Mouse (Mus musculus): ENCODE results near the gene Tbc1d10c.
A peak's percentile ranks its signal among the peaks of the same experiment; 100 is the strongest.

Tbc1d10c gene

DNA sequence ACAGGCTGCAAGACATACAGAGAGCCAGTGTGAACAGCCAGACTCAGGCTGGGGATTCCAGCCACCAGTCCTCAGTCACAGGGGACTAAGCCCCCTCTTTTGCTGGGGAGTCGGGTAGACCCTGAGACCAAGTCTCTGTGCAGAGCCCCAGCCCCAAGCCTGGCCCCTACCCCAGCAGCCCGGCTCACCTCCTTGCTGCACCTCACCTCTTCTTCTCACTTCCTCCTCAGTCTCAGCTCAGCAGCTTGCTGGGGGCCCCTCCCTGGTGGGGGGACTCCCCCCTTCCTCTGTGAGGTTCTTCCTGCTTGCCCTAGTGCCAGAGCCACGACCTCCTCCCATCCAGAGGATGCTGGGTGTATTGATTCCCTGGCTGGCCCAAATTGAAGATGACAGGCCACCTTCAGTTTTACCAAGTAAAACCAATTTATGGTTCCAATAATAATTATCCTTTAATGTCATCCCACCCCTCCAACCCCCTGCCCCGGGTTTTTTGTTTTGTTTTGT, at the start of gene Tbc1d10c:
Gene Tbc1d10c, minus strand, starts transcription at position 454 of the 504 bp plus-strand sequence.
- no peak for DNase-seq (ENCODE audit: low read depth, low spot score)

DNA sequence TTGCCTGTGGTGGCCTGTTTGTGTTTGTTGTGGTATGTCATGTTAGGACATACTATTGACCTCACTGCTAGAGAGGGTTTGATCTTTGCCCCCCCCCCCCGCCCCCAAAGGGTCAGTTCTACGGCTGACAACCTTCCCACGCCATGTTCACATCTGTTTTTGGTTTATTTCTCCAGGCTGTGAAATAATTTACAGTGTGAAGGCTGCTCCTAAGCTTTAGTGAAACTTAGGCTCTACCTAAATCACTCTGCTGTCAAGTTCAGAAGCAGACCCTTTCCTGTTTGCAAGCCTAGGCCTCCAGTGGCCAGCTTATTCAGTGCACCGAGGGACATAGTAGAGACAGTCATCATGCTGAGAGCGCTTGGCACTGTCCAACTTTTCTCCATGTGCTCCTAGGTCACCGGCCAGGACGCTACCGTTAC, 49.2 kb upstream of the Tbc1d10c start:
- DNase-seq (ENCODE audit: low read depth, low spot score): no peak

DNA sequence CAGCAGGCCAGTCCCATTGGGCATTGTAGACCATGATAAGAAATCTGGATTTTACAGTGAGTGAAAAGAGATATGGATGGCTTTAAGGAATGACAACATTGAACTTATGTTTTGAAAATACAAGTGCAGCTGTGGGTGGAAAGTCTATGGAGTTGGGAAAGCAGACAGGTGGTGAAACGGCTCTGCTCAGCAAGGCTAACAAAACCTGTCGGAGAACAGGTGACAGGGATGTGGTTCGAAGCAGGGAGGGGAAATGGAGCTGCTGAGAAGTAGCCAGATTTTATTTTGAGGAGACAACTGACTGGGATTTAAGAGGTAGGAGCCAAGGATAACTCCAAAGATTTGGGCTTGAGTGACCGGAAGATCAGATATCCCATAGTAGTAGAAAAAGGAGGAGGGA, 43.5 kb upstream of the Tbc1d10c start:
- no peak for DNase-seq (ENCODE audit: low read depth, low spot score)

DNA sequence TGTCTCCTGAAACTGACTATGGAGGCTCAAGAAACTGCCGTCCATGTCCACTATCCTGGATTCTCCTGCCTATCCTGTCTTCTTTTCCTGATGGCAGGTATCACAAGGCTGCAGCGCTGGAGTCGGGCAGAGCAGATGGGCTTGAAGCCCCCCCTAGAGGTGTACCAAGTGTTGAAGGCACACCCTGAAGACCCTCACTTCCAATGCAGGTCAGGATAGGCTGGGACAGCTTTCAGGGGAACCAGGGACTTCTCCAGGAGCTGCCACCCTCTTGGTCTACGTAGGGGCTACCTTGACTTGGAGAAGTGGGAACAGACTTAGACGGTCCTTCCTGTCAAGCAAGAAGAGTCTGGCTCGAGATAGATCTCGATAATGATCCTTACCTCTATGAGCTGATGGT, 41.6 kb upstream of the Tbc1d10c start:
- no peak for DNase-seq (ENCODE audit: low read depth, low spot score)

DNA sequence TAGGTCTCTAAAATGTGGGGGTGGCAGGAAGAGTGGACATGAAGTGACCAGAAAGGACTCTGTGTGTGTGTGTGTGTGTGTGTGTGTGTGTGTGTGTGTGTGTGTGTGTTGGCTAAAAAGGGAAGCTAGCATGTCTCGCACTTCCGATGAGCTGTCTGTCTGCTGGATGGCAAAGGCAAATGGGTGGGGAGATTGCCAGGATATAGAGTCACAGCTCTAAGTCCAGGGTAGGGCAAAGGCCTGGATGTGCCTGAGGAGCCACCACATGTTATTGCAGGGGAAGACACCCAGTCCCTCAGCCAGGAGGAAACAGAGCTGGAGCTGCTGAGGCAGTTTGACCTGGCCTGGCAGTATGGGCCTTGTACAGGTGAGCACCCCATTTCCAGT, 41.1 kb upstream of the Tbc1d10c start:
- DNase-seq (ENCODE audit: low read depth, low spot score): peak; percentile 1

DNA sequence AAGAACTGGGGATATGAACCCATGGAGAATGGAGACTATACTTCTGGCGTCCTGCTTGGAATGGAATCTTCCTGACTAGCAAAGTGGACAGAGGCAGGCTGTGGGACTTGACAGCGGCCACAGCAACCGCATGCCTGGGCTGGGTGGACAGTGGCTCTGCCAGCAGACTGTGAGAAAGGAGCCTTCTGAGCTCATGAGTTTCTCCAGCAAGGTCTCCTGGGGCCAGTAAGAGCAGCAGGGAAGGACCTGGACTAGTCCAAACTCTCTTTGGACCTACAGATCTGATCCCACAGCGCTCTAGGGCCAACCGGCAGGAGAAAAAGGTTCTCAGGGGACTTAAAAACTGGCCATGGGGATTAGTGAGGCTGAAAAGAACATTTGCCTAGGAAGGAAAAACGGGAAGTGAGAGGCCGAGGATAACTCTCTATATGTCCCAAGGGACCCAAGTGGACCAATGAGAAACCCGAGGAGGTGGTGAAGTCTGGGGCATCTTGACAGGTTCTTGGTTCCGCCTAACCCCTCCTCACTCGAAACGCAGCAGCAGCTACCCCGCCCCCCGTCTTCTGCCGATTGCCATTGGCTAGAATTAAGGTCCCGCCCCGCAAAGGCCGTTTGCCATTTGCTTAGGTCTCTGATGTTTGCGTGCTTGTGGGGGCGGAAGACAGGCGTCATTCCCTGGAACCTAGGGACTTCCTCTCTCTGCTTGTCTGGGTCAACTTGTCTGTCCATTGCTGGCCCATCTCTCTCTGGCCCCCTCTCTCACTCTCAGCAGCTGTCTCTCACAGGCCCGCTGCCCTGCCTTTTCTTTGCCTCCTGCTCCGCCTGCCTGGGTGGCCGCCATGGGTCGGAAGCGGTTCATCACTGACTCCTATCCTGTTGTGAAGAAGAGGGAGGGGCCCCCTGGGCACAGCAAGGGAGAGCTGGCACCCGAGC, 40.4 kb upstream of the Tbc1d10c start, which contains the start of gene Pold4:
Gene Pold4, plus strand, starts transcription at position 647 of the 933 bp plus-strand sequence.
- DNase-seq (ENCODE audit: low read depth, low spot score): peak; percentile 87

DNA sequence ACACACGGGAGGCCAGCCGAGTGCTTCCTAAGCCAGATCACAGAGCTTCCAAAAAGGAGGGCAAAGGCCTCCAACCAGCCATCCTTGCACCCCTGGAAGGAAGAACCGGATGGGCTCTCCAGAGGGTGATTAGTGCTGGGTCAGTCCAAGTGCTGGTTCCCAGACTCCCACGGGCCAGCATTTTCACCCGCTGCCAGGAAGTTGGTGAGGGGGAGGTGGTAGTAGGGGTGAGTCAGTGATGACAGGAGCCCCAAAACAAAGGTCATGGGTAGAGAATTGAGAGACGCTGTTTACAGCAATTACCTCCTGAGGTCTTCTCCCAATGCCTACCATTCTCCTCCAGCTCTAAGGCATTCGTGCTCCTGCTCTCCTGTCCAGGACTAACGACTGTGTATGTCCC, 39.3 kb upstream of the Tbc1d10c start:
- no peak for DNase-seq (ENCODE audit: low read depth, low spot score)

DNA sequence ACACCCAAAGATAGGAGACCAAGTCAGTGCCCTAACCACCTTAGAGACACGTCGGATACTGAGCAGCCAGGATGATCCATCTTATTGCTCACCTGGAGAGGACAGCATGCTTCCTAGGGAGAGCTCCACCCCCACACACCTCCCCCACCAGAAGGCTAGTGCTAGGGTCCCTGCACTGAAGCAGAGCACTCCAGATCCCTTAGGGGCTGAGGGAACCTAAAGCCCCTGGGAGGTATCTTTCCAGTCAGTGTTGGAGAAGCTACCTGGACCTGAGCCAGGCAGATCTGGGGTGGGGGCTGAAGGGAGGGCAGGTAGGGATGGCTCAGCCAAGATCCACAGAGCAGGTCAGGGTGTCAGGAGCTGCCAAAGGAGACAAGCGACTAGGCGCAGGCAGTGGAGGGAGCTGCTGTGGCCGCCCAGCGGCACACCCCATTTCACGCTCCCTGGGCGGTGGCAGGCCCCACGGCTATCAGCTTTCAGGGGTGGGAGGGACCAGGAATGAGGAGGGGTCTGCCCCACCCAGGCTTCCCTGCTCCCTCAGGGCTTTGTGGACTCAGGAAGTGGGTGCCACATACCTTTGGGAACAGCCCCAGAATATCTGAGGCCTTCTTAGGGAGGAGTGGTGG, 38.5 kb upstream of the Tbc1d10c start:
- DNase-seq (ENCODE audit: low read depth, low spot score): no peak

DNA sequence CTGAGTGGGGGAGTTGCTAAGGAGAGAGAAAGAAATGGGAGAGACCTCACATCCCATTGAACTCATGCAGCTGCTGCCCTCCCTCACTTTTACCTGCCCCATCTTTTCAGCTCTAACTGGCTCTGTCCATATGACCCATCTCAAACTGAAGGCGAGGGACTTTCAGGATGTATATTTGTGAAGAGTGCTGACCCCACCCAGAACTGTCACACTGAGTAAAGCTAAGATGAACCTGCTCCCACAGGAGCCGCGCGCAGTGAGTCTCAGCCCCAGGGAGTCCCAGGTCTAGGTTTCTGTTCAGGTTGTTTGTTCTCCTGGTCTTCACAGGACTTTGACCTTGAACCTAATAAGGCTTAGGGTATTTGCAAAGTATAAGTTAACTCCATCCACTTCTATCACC, 37.8 kb upstream of the Tbc1d10c start:
- no peak for DNase-seq (ENCODE audit: low read depth, low spot score)

DNA sequence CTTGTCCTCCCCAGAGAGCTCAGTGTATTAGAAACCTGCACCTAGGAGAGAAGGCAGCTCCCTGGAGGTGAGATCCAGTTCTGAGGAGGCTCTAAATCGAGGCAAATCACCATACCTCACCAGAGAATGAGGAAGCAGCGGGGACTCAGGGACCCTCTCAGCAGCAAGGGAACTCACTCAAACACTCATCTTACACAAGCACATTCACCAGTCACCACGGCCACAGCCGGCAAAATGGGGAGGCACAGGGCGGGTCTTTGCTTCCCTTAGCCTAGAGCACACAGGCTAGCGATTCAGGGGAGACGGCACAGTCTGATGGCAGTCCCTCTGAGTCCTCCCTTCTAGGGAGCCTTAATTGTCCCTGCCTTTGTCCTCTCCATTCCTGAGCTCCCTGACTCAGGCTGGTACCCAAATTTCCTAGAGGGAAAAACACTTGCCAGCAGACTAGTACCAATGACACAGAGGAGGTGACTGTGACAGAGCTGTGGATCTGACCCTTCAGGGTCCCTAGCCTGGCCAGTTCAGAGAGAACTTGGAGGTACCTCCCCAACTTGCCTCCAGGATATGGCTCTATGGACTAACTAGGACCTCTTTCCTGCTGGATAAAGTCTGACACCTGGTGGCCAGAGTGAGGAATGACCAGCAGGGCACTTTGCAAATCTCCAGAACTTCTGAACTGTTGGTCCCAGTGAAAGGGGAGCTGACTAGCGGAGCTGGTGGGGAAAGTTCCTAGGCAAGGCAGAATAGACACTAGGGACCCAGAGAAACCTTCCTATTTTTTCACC, 37.0 kb upstream of the Tbc1d10c start:
- DNase-seq (ENCODE audit: low read depth, low spot score): no peak

DNA sequence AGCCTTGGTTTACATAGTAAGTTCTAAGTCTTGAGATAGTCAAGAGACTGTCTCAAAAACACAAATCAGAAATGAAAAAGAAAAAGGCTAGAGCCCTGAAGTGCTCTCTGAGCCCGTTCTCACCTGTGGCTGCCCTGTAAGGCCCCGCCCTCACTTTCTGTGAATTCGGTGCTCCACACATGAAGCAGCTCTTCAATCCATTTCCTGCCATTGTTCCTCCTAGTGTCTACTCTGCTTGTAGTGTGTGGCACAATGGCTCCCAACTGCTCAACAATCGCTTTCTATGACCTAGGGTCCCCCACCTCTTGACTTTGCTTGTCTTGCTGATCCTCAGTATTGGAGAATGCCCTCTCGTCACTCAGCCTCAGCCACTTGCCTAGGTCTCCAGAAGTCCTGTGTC, 36.4 kb upstream of the Tbc1d10c start:
- no peak for DNase-seq (ENCODE audit: low read depth, low spot score)

DNA sequence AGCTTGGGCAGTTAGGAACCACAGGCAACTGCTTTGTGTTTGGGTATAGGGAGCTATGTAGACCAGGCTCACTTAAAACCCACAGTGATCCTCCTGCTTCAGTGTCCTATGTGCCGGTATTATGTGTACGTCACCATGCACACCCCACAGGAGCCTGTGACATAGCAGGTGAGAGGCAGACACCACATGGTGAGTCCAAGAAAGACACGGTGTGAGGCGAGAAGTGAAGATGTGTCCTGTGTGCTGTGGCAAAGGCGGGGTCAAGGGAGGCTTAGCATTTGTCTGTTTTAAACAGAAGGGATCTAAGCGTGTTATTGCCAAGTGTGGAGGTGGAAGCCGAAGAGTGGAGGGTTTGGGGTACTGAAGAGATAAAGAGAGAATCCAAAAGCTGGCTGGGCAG, 35.7 kb upstream of the Tbc1d10c start:
- DNase-seq (ENCODE audit: low read depth, low spot score): no peak

DNA sequence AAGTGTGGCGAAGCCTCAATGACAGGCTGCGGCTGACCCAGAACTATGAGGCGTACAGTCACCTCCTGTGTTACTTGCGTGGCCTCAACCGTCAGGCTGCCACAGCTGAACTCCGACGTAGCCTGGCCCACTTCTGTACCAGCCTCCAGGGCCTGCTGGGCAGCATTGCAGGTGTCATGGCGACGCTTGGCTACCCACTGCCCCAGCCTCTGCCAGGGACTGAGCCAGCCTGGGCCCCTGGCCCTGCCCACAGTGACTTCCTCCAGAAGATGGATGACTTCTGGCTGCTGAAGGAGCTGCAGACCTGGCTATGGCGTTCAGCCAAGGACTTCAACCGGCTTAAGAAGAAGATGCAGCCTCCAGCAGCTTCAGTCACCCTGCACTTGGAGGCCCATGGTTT, 31.1 kb upstream of the Tbc1d10c start:
- DNase-seq (ENCODE audit: low read depth, low spot score): no peak

DNA sequence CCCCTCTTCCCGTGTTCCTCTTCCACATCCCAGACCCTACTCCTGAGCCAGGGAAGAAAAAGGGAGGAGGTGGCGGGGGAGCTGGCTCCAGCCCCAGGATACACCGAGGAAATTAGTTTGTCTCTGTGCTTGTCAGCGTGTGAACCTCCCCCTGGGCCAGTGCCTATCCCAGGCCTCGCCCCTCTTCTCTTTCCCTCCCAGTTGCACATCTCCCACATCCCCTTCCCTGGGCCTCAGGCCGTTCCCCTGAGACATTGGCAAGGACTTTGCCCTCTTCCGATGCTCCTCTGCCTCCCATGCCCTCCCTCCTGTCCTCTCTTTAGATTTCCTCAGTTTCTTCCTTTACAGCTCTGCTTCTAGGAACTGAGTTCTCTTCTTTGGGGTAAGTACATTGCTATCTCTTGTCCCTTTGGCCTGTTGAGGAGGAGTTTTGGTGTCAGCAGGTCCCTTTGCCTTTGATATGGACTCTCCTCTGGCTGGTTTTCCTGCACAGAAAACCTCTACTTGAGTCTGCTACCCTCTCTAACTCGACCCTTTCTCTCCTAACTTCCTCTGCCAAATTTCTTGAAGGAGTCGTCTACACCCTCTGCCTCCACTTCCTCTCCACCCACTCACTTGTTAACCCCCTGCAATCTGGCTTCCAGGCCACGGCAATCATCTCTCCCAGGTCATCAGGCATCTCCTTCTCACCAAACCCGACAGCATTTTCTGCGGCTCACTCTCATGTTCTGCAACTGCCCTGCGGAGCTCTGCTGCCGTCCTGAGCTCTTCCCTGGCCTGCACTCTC, 30.1 kb upstream of the Tbc1d10c start:
- DNase-seq (ENCODE audit: low read depth, low spot score): no peak

DNA sequence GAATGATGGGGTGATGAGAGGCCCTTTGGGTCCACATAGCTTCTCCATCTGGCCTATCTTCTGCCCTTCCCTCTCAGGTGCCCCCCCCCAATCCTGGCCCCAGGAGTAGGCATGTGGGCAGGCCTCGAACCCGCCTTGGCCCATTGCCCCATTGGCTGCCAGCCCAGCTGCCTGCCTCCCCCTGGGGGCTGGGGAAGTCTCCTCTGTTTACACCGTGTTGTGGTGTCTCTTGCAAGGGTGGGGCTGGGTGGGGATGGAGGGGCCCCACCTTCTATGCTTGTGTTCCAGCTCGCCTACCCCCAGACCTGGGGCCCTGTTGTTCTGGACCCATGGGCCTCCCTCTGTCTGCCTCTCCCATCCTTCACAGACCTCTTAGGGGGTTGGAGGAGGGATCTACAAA, 29.3 kb upstream of the Tbc1d10c start:
- DNase-seq (ENCODE audit: low read depth, low spot score): no peak

DNA sequence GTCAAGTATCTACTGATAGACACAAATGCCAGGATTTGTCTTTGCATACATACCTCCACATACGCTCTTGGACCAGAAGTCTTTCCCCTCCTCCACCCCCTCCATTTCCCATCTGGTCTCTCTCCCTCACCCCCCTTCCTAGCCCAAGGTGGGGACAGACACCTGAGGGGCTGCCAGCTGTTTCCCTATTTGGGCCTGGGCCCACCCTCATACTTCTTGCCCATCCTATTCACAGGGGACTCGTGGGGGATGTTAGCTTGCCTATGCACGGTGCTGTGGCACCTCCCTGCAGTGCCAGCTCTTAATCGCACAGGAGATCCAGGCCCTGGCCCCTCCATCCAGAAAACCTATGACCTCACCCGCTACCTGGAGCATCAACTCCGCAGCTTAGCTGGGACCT, 28.9 kb upstream of the Tbc1d10c start:
- no peak for DNase-seq (ENCODE audit: low read depth, low spot score)

DNA sequence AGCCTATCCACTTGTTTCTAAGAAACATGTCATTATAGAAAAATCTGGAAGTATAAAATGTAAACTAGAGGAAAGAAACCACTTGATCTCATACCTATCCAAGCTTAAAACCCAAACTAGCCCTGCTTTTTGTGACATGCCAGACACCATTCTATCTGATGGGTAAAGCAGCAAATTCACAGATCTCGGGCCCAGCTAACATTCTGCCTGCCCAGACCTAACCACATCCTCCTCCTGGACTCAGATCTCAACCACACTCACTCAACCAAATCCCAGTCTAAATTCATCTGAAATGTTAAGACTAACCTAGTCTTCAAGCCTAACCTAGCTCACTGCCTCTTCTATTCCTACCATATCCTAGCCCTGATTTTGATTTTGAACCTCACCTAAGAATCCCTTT, 27.7 kb upstream of the Tbc1d10c start:
- DNase-seq (ENCODE audit: low read depth, low spot score): no peak

DNA sequence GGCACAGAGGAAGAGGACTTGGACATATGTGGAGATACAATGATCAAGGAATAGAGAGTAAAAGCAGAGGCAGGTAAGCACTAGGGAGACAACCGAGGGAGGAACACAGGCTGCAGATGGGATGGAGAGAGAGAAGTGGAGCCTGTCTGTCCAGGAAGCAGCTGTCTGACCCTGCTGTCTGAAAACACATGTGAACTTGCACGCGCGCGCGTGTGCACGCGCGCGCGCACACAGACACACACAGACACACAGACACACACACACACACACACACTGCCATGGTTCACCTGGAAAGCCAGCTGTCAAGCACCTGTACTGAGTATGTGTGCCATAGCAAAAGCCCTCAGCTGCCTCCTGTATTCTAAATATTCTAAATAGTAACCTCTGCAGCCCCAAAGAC, 27.2 kb upstream of the Tbc1d10c start:
- no peak for DNase-seq (ENCODE audit: low read depth, low spot score)

DNA sequence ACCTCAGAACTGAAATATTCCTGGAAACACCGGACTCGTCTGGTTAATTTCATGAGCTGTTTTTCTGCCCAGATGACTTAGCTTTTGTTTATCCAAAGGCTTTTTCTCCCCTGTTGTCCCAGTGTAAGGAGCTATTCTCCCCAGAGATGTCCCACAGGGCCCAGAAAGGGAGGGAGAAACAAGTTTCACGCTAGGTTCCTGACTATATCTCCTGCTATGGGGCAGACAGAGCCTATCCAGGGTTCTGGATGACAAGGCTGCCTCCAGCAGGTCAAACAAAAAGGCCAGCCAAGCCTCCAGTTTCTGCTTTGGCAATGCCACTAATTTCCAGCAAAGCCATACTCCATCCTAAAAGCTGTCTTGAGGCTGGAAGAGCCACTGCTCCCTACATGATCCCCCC, 26.8 kb upstream of the Tbc1d10c start:
- no peak for DNase-seq (ENCODE audit: low read depth, low spot score)

DNA sequence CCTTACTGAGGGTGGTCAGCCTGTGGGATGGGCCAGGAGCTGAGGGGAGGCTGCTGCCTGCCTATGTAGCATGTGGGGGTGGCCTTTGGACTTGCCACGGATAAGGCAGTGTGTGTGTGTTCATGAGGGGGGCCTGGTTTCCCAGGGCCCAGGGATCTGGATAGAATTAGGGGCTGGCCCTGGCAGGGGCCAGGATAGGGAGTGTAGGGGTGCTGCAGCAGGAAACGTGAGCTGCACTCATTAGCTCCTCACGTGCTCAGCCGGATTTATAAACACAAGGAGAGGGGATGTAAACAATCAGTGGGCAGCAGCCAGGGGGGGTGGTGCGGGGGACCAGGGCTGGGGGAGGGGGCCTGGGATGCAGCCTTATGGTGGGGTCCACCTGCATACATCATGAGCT, 26.1 kb upstream of the Tbc1d10c start:
- no peak for DNase-seq (ENCODE audit: low read depth, low spot score)

DNA sequence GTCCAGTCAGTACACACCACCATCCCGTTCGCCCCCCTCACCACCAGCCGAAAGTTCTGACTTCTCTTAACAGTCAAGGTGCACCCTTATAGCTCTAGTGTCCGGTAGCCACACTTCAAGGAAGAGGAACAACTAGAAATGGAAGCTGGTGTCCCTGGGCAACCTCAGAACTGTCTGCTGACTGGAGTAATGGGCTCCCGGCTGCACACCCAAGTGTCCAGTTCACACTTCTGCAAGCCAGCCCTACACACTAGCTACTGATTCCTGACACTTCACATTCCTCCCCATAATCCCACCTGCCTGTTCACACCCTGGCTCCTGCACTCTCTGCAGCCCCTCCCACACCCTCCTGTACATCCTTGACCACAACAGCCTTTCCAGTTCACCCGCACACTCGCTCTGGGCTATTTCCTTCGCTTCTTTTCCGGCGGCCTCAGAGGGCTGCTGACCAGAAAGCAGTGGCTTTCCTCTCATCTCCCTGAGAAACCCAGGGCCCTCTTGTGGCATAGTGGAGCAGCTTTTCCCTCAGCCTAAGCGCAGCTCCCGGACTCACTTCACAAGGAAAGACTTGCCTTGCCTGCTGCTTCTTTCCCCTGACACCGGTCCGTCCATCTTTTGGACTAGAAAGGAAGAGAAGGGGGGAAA, 25.1 kb upstream of the Tbc1d10c start:
- no peak for DNase-seq (ENCODE audit: low read depth, low spot score)
